Mouse (Mus musculus): ENCODE data around the gene Actr2.
"Not testable (repeated sequence)": the region's sequence is repeated elsewhere in the genome, so short reads cannot be mapped to it uniquely, and the experiment has no call there.

Gene Actr2

GRCm38 (mm10) chr11:20112741-20113480 is at the start of gene Actr2:
Gene Actr2 (minus strand): TSS chr11:20112913.
- in situ Hi-C loops (cut with MboI): no loop called here

GRCm38 (mm10) chr11:20158879-20159278 is 46.2 kb upstream of the Actr2 start:
- in situ Hi-C loops (cut with MboI): no loop called here

- in situ Hi-C loops (cut with MboI): not testable (repeated sequence)
These were observed 40.8 kb upstream of the Actr2 start for GRCm38 (mm10) chr11:20153542-20153941.

GRCm38 (mm10) chr11:20152107-20152901 is 39.6 kb upstream of the Actr2 start:
- in situ Hi-C loops (cut with MboI): no loop called here

GRCm38 (mm10) chr11:20151290-20151689 is 38.6 kb upstream of the Actr2 start:
- in situ Hi-C loops (cut with MboI): no loop called here

- in situ Hi-C loops (cut with MboI): no loop called here
These were observed 37.2 kb upstream of the Actr2 start for GRCm38 (mm10) chr11:20149936-20150335.

GRCm38 (mm10) chr11:20145383-20145782 is 32.7 kb upstream of the Actr2 start:
- in situ Hi-C loops (cut with MboI): no loop called here

- in situ Hi-C loops (cut with MboI): no loop called here
These were observed 32.0 kb upstream of the Actr2 start for GRCm38 (mm10) chr11:20144536-20145263.

- in situ Hi-C loops (cut with MboI): not testable (repeated sequence)
These were observed 31.0 kb upstream of the Actr2 start for GRCm38 (mm10) chr11:20143687-20144086.

- in situ Hi-C loops (cut with MboI): no loop called here
These were observed 29.8 kb upstream of the Actr2 start for GRCm38 (mm10) chr11:20142516-20142915.

- in situ Hi-C loops (cut with MboI): no loop called here
These were observed 27.6 kb upstream of the Actr2 start for GRCm38 (mm10) chr11:20140286-20140685.

- in situ Hi-C loops (cut with MboI): no loop called here
These were observed 27.0 kb upstream of the Actr2 start for GRCm38 (mm10) chr11:20139711-20140110.

- in situ Hi-C loops (cut with MboI): no loop called here
These were observed 25.9 kb upstream of the Actr2 start for GRCm38 (mm10) chr11:20138498-20139208.

- in situ Hi-C loops (cut with MboI): no loop called here
These were observed 25.2 kb upstream of the Actr2 start for GRCm38 (mm10) chr11:20137872-20138271.

GRCm38 (mm10) chr11:20136314-20136713 is 23.6 kb upstream of the Actr2 start:
- in situ Hi-C loops (cut with MboI): no loop called here

- in situ Hi-C loops (cut with MboI): not testable (repeated sequence)
These were observed 22.2 kb upstream of the Actr2 start for GRCm38 (mm10) chr11:20134869-20135268.

- in situ Hi-C loops (cut with MboI): no loop called here
These were observed 21.0 kb upstream of the Actr2 start for GRCm38 (mm10) chr11:20133721-20134120.

GRCm38 (mm10) chr11:20132955-20133562 is 20.3 kb upstream of the Actr2 start:
- in situ Hi-C loops (cut with MboI): no loop called here

- in situ Hi-C loops (cut with MboI): no loop called here
These were observed 14.2 kb upstream of the Actr2 start for GRCm38 (mm10) chr11:20126673-20127516.

GRCm38 (mm10) chr11:20125423-20125822 is 12.7 kb upstream of the Actr2 start:
- in situ Hi-C loops (cut with MboI): no loop called here
